Mouse (Mus musculus) central nervous system, embryonic 14 days (tissue): ENCODE data around the gene Olfr55. TPM values are rescaled to one million over a fixed set of nuclear protein-coding genes. Genes with fewer than 3 reads are reported as not detected.

Experiments used
- polyA plus RNA-seq: library from polyadenylated mRNA; depleted of rRNA; stranded (reverse); fragments of >200 nt; gene quantifications from 2 replicates; pipeline ENCODE4 v1.2.3, GENCODE M21; 2012; rRNA removed

Gene Olfr55
- polyA plus RNA-seq = not detected in 2 replicates

GRCm38 (mm10) chr17:33168147-33168546, at the start of gene Olfr55:
TSS of gene Olfr55 (plus strand) at chr17:33168447.

GRCm38 (mm10) chr17:33139261-33139820, 28.9 kb upstream of the Olfr55 start, which contains the start of gene Morc2b:
TSS of gene Morc2b (minus strand) at chr17:33139683.

GRCm38 (mm10) chr17:33191002-33191401, 22.8 kb downstream of the Olfr55 start, which contains the start of gene Olfr239:
TSS of gene Olfr239 (plus strand) at chr17:33191302.

GRCm38 (mm10) chr17:33221590-33221989, 53.3 kb downstream of the Olfr55 start, which contains the start of gene Olfr1564:
TSS of gene Olfr1564 (minus strand) at chr17:33221690.

Other genes with a start within 250 kb of the Olfr55 start
- 14.2 and 15.9 TPM in 2 replicates for gene Cyp4f13, start 221.0 kb upstream of the Olfr55 start, polyA plus RNA-seq
- gene Zfp472, start 202.6 kb upstream of the Olfr55 start, polyA plus RNA-seq = 4.5 and 4.8 TPM in 2 replicates
- 12.8 TPM in 2 replicates for gene Zfp952, start 175.3 kb upstream of the Olfr55 start, polyA plus RNA-seq
- 12.1 and 13.0 TPM in 2 replicates for gene Zfp763, start 135.0 kb upstream of the Olfr55 start, polyA plus RNA-seq
- not detected in 2 replicates for gene 4921501E09Rik, start 100.4 kb upstream of the Olfr55 start, polyA plus RNA-seq
- gene Zfp563, start 79.1 kb upstream of the Olfr55 start, polyA plus RNA-seq = 11.9 and 14.4 TPM in 2 replicates
- gene Morc2b, start 28.8 kb upstream of the Olfr55 start, polyA plus RNA-seq = 0.33 TPM in 2 replicates
- gene Olfr239, start 22.9 kb downstream of the Olfr55 start, polyA plus RNA-seq = not detected in 2 replicates
- 0.32 and 0.38 TPM in 2 replicates for gene Olfr1564, start 53.2 kb downstream of the Olfr55 start, polyA plus RNA-seq
- 9.1 and 9.6 TPM in 2 replicates for gene Zfp955a, start 86.7 kb downstream of the Olfr55 start, polyA plus RNA-seq
- gene Olfr63, start 96.2 kb downstream of the Olfr55 start, polyA plus RNA-seq = not detected in 2 replicates
- 11.1 and 11.2 TPM in 2 replicates for gene Zfp955b, start 121.1 kb downstream of the Olfr55 start, polyA plus RNA-seq
- 14.8 and 18.2 TPM in 2 replicates for gene Zfp81, start 190.4 kb downstream of the Olfr55 start, polyA plus RNA-seq
- 19.1 and 21.0 TPM in 2 replicates for gene Zfp101, start 226.2 kb downstream of the Olfr55 start, polyA plus RNA-seq